Mouse (Mus musculus): ENCODE measurements at regions not wholly inside any gene's neighbourhood (a gene's known extent, or its start where the extent isn't known, plus 50 kb on each side); places are given as distances from the start of the nearest gene placed in this dataset.
A peak's percentile ranks its signal among the peaks of the same experiment; 100 is the strongest.
"Not testable (repeated sequence)": the region's sequence is repeated elsewhere in the genome, so short reads cannot be mapped to it uniquely, and the experiment has no call there.

DNA sequence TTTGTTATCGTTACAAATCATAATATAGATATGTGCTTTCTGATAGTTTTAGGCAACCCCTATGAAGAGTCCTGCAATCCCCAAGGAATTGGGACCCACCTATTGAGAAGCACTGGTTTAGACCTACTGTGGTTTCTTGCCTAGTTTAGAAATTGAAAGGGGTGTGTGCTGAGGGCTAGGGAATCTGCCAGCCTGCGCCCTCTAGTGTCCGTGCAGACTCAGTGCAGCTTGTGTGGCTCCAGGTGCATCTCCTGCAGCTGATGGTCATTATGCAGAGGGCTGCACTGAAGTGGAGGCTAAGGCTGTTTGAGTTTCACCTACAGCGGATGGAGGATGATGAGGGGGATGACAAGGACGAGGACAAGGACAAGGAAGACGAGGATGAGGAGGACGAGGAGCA is 363.8 kb downstream of the Hpcal1 start:
- TF ChIP-seq CTCF (IDR thresholded peaks at IDR 0.05), result peak; percentile 39
- POLR2A ChIA-PET; DNase-seq (ENCODE audit: low read depth, low spot score); ATAC-seq; in situ Hi-C loops (cut with MboI; ENCODE audit: low pct_unique_long_range_greater_than_20kb); H3K27me3 ChIP-seq; CTCF ChIA-PET: not testable (repeated sequence)
